Mouse (Mus musculus): ENCODE measurements at regions not wholly inside any gene's neighbourhood (a gene's known extent, or its start where the extent isn't known, plus 50 kb on each side); places are given as distances from the start of the nearest gene placed in this dataset.
"Not testable (repeated sequence)": the region's sequence is repeated elsewhere in the genome, so short reads cannot be mapped to it uniquely, and the experiment has no call there.

- DNase-seq (ENCODE audit: low spot score), result no peak
Observed at GRCm38 (mm10) chr2:171985813-171986572, 57.3 kb downstream of the Cbln4 start.

DNA sequence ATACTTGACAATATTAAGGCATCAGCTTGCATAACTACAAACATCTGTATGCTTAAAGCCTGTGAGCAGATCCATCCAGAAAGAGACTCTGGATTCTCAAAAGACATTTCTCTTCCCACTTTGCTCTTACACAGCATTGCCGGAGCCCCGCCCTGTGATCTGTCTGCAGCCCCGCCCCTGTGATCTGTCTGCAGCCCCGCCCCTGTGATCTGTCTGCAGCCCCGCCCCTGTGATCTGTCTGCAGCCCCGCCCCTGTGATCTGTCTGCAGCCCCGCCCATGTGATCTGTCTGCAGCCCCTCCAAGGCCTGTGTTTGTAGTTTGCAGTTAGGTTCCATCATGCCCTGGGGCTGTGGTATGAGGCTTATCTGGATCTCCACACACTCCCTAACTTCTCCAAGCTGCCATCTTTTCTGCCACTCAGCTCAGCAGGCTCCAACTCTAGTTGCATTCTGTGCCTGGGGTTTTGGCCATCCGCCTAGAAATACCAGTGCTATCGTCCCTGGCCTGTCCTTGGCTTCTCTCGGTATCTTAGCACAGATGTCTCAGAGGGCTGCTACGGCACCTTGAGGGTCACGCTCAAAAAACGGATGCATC, 73.9 kb downstream of the Cbln4 start:
- DNase-seq (ENCODE audit: low spot score), result no peak

- no peak for DNase-seq (ENCODE audit: low spot score)
Observed at GRCm38 (mm10) chr2:171946569-171947250, 96.6 kb downstream of the Cbln4 start.

DNA sequence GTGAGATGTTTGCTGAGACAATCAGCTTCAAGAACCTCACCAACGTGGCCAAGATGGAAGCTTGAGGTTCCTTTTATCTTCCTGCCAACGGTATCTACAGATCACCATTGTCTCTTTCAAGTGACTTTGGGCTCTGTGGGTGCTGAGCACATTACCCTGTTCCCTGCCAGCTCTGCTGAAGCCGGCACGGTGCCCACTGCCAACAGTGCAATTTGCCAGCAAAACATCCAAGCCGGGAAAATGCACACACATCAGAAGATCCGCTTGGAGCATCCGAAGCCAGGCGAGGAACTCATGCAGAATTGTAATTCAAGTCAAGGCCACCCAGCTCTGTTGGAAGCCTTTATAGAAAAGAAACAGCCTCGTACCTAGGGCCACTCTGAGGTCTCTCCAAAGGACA, 100.6 kb downstream of the Cbln4 start:
- DNase-seq (ENCODE audit: low spot score), result no peak

DNA sequence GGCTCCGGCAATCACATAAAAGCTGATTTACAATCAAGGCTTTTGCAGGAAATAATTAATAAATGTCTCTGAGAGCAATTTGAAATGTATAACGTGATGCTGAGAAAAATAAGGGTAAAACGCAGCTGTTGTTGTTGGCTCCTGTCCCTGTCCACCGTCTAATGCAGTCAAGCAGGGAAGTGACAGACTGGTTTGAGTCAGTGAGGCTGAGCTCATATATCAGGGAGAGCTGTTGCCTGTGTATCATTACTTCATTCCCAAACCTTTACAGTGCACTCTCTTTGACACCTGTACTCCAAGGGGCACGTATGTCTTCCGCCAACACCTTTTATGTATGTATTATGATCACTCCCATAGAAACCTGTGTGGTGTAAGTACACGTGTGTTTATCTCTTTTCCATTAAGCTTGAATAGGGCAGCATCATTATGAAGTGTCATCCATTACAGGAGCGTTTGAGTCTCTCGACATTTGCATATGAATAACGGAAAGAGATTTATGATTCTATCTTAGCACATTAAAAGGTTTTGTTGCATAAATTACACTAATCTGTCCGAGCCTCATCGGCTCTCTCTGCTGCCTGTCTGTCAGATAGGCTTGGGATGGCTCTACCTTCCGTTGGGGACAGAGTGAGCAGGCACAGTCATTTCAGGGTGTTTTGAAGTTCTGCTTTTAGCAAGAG, 107.5 kb downstream of the Cbln4 start:
- no peak for DNase-seq (ENCODE audit: low spot score)

DNA sequence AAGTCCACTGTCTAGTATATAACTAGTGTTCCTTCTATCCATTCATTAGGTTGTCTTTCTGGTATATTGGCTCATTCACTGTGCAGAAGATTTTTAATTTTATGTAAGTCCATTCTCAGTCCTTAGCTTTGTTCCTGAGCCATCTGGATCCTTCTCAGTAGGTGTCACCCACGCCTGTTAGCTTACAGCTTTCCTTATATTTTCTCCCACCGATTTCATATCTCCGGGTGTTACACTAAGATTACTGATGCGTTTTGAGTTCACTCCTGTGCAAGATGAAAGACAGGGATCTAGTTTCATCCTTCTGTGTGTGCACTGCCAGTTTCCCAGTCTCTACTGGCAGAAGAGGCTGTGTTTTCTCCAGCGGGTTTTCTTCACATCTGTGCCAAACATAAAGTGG, 122.3 kb downstream of the Cbln4 start:
- DNase-seq (ENCODE audit: low spot score), result no peak

DNA sequence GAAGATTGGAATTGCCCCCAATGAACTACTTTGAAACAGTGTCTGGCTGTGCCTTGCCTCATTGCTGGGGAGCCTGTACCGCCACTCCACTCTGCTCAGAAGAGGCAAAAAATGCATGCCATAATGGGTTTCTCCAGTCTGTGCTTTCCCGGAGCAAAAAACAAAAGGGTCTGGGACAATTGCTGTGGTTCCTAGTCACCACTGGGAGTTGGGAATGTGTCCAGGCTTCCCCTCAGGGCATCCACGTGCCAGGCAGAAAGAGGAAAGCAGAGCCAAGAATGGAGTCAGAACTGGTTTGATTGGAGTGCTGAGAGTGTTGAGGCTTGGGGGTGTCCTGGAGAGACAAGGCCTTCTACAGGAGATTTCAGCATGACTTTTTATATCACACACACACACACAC, 156.0 kb downstream of the Cbln4 start:
- no peak for DNase-seq (ENCODE audit: low spot score)

DNA sequence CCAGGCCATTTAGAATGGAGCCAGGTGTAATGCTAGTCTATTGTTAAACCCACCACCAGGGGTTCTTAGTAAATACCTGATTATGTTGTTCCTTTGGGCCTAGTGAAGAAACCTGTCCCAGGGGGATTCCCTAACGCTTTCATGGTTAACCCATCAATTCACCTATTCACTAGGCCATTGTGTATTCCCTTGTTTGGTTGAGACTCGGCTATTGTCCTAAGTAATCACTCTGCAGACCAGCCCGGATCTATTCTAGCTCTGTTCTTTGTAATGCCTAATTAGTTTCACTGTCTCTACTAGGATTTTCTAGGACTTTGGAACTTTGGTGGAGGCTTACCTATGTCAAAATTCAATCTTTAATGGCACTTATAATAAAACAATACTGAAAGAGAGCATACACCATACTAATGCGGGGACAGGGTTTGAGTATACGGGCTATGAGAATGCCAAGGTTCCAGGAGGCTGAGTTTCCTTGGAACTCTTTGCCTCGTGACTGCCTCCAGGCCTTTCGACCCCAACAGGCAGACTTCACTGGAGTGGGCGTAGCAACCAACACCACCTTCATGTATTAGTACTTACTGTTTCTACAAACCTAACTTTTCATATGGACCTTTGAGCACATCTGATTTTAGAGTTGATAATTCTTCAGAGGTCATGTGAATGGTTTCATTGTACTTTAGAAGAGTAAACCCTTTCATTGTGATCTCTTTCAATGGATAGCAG, 163.9 kb downstream of the Cbln4 start:
- not testable (repeated sequence) for DNase-seq (ENCODE audit: low spot score)

GRCm38 (mm10) chr2:171867550-171867949, 175.7 kb downstream of the Cbln4 start:
- no peak for DNase-seq (ENCODE audit: low spot score)

DNA sequence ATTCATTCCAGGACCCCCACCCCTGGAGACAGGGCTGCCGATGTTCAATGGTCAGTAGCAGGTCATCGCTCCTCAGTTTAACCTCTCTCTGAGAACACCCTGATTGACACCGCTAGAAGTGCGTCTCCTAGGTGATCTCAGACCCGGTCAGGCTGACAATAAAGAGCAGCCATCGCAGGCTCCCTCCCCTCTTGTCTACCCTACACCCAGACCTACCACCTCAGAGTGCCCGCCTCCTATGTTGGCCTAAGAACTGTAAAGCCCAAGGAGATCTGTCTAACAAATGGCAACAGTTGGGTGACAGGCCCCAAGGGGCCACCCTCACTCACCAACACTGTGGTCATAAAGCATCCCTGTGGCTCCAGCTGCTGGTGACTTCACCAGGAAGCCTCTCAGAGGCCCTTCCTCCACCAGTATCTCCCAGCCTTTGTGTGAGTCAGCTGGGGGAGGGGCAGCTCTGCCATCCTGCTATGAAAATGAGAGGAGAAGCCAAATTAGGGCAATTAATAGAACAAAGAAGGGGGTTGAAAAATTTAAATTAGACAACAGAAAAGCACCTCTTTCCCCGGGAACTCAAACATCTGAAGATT, 178.8 kb downstream of the Cbln4 start:
- no peak for DNase-seq (ENCODE audit: low spot score)

DNA sequence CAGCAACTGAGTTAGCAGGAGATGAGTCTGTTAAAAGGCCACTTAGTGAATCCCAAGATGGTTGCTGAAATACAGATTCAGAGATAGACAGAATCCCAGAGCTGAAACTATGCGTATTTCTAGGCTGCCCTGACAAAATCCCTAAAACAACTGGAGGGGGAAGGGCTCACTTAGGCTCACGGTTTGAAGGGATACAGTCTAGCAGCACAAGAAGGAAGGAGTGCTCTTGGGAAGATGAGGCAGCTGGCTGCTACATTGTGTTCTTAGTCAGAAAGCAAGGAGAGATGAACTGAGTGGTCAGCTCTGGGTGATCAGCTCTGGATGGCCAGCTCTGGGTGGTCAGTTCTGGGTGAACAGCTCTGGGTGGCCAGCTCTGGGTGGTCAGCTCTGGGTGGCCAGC, 180.6 kb downstream of the Cbln4 start:
- no peak for DNase-seq (ENCODE audit: low spot score)

GRCm38 (mm10) chr2:171858894-171859293, 184.4 kb downstream of the Cbln4 start:
- DNase-seq (ENCODE audit: low spot score), result no peak

- no peak for DNase-seq (ENCODE audit: low spot score)
Observed at GRCm38 (mm10) chr2:171856491-171856890, 186.8 kb downstream of the Cbln4 start.

DNA sequence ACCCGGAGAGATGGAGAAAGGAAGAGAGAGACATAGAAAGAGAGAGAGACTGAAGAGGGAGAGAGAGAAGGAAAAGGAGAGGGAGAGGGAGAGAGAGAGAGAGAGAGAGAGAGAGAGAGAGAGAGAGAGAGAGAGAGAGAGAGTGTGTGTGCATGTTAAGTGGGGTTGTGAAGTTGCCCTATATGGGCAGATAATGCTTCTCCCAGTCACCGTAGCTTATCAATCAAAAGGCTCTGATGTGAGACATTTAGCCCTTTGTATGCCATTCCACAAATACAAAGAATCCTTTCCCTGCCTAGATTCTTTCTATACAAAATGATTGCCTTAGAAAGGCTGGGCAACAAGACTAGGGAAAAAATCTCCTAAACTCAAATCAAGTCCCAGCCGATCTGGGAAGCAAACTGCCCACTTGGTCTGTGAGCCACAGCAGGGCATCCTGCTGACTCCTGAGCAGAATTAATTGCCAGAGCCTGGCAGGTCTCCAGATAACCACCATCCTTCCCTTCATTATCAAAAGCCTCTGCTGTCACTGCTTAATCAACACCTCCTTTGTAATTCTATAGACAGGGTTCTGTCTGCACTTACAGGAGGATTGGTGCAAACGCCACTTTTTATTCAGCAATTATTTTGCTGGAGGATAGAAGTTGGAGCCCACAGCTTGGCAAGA, 196.3 kb downstream of the Cbln4 start:
- no peak for DNase-seq (ENCODE audit: low spot score)

- DNase-seq (ENCODE audit: low spot score), result no peak
Observed at GRCm38 (mm10) chr2:171840058-171840713, 203.1 kb downstream of the Cbln4 start.

- no peak for DNase-seq (ENCODE audit: low spot score)
Observed at GRCm38 (mm10) chr2:171822156-171822555, 221.1 kb downstream of the Cbln4 start.

DNA sequence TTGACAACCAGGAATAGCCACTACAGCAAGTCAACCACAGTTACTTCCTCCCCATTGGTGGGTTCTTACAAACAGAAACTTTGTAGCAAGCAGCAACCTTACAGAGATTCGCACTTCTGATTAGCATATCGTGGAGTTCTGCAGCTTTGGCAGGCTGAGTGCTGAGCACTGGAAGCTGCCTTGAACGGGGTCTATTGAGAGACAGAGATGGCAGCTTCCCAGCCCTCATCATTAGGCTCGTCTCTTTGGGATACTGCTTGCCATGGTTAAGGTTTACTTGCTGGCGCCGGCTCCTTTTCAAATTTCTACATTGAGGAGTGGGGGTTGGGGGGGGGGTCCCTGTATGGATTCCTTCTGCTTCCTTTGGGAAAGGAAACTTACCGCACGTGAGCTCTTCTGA, 224.8 kb downstream of the Cbln4 start:
- DNase-seq (ENCODE audit: low spot score), result no peak

GRCm38 (mm10) chr2:171816685-171817419, 226.4 kb downstream of the Cbln4 start:
- DNase-seq (ENCODE audit: low spot score), result no peak

- no peak for DNase-seq (ENCODE audit: low spot score)
Observed at GRCm38 (mm10) chr2:171812701-171813100, 230.6 kb downstream of the Cbln4 start.

DNA sequence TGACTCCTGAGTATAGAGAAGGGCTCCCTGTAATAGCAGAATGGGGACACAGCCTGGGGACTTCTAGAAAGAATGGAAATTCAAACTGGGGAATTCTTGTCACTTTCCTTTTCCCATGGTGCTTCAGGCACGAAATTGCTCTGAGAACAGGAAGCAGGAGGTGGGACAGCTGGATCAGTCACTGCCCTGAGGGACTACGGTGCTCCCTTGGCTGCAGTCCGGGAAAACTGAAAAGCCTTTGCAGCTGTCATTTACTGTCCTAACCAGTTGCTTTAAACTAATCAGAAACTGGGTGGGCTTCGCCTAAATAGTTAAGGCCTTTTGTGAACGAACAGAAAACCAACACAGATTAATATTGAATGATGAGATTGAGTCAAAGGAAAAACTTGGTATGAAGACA, 237.9 kb downstream of the Cbln4 start:
- DNase-seq (ENCODE audit: low spot score), result no peak

Data from ovary, postnatal 14 days (tissue).